Mouse (Mus musculus): Measurements from ENCODE around the gene Snap25. TPM values are rescaled to one million over a fixed set of nuclear protein-coding genes. Genes with fewer than 3 reads are reported as not detected.

Snap25 gene
- polyA plus RNA-seq, 1 experiment from 2014 or later: 7.3 TPM

GRCm38 (mm10) chr2:136715531-136715930 lies 2.3 kb downstream of the Snap25 start:
- ATAC-seq (ENCODE audit: insufficient number of reproducible peaks, insufficient read depth, low FRiP score, low TSS enrichment): no peak
- Histone ChIP-seq H3K27ac (no peak overlapping the region), H3K4me2 (replicated peaks) (no peak overlapping the region), H3K36me3 (no peaks in the 10 kb centered on the region), H3K27me3 (peaks cover 3% of the 10 kb centered on the region; the same call in 1 of the 2 replicates), H3K4me3 (no peak overlapping the region), H3K9ac (no peak overlapping the region), H3K9me3 (no peaks in the 10 kb centered on the region), H3K4me1 (peaks cover 13% of the 10 kb centered on the region)
- 67% methylated on average over 5 of the region's 5 CpGs for WGBS

GRCm38 (mm10) chr2:136716400-136716799 lies 3.1 kb downstream of the Snap25 start:
- WGBS: 78% methylated on average over 1 of the region's 1 CpGs
- no peak for ATAC-seq (ENCODE audit: insufficient number of reproducible peaks, insufficient read depth, low FRiP score, low TSS enrichment)
- H3K9ac ChIP-seq: no peak overlapping the region

GRCm38 (mm10) chr2:136720235-136720634 lies 7.0 kb downstream of the Snap25 start:
- no peak for ATAC-seq (ENCODE audit: insufficient number of reproducible peaks, insufficient read depth, low FRiP score, low TSS enrichment)
- WGBS: 20% methylated on average over 4 of the region's 4 CpGs

More at GRCm38 (mm10) chr2:136716400-136716799, 3.1 kb downstream of the Snap25 start:
- no peaks in the 10 kb centered on the region for H3K9me3 ChIP-seq
- no peaks in the 10 kb centered on the region for H3K36me3 ChIP-seq
- H3K27ac ChIP-seq: no peak overlapping the region
- no peak overlapping the region for H3K4me3 ChIP-seq
- H3K4me1 ChIP-seq: peaks cover 13% of the 10 kb centered on the region
- H3K4me2 ChIP-seq (replicated peaks): no peak overlapping the region
- peaks cover 3% of the 10 kb centered on the region; the same call in 1 of the 2 replicates for H3K27me3 ChIP-seq

GRCm38 (mm10) chr2:136738260-136738659 lies 25.0 kb downstream of the Snap25 start:
- Histone ChIP-seq H3K36me3 (no peaks in the 10 kb centered on the region), H3K4me3 (no peak overlapping the region), H3K9me3 (no peaks in the 10 kb centered on the region; the same call in 1 of the 2 replicates), H3K27ac (no peak overlapping the region), H3K27me3 (no peaks in the 10 kb centered on the region), H3K9ac (no peak overlapping the region), H3K4me2 (replicated peaks) (no peak overlapping the region), H3K4me1 (no peaks in the 10 kb centered on the region)
- no peak for ATAC-seq (ENCODE audit: insufficient number of reproducible peaks, insufficient read depth, low FRiP score, low TSS enrichment)
- 88% methylated on average over 2 of the region's 2 CpGs for WGBS

More at GRCm38 (mm10) chr2:136720235-136720634, 7.0 kb downstream of the Snap25 start:
- Histone ChIP-seq H3K36me3 (no peaks in the 10 kb centered on the region), H3K4me2 (replicated peaks) (no peak overlapping the region), H3K9me3 (no peaks in the 10 kb centered on the region), H3K9ac (no peak overlapping the region), H3K4me3 (no peak overlapping the region), H3K27me3 (no peaks in the 10 kb centered on the region), H3K27ac (no peak overlapping the region), H3K4me1 (no peaks in the 10 kb centered on the region)

- 71% methylated on average over 2 of the region's 2 CpGs for WGBS
- H3K36me3 ChIP-seq: no peaks in the 10 kb centered on the region
- no peak overlapping the region for H3K9ac ChIP-seq
- no peak overlapping the region for H3K27ac ChIP-seq
- no peak overlapping the region for H3K4me2 ChIP-seq (replicated peaks)
- no peaks in the 10 kb centered on the region for H3K4me1 ChIP-seq
- no peak overlapping the region for H3K4me3 ChIP-seq
- no peaks in the 10 kb centered on the region for H3K27me3 ChIP-seq
- no peak for ATAC-seq (ENCODE audit: insufficient number of reproducible peaks, insufficient read depth, low FRiP score, low TSS enrichment)
- H3K9me3 ChIP-seq: no peaks in the 10 kb centered on the region; the same call in 1 of the 2 replicates
Observed at GRCm38 (mm10) chr2:136742230-136742629, 29.0 kb downstream of the Snap25 start.

GRCm38 (mm10) chr2:136744683-136745326 lies 31.6 kb downstream of the Snap25 start:
- no peak for ATAC-seq (ENCODE audit: insufficient number of reproducible peaks, insufficient read depth, low FRiP score, low TSS enrichment)
- H3K27ac ChIP-seq: no peak overlapping the region
- no peaks in the 10 kb centered on the region for H3K27me3 ChIP-seq
- WGBS: 82% methylated on average over 2 of the region's 2 CpGs
- no peak overlapping the region for H3K4me2 ChIP-seq (replicated peaks)
- no peaks in the 10 kb centered on the region for H3K4me1 ChIP-seq
- H3K36me3 ChIP-seq: no peaks in the 10 kb centered on the region
- H3K4me3 ChIP-seq: no peak overlapping the region
- H3K9me3 ChIP-seq: no peaks in the 10 kb centered on the region; the same call in 1 of the 2 replicates
- H3K9ac ChIP-seq: no peak overlapping the region

- no peak for ATAC-seq (ENCODE audit: insufficient number of reproducible peaks, insufficient read depth, low FRiP score, low TSS enrichment)
- Histone ChIP-seq H3K4me3 (no peak overlapping the region), H3K9me3 (no peaks in the 10 kb centered on the region), H3K27me3 (no peaks in the 10 kb centered on the region), H3K36me3 (no peaks in the 10 kb centered on the region), H3K27ac (no peak overlapping the region), H3K4me2 (replicated peaks) (no peak overlapping the region), H3K4me1 (no peaks in the 10 kb centered on the region), H3K9ac (no peak overlapping the region)
- 71% methylated on average over 7 of the region's 7 CpGs for WGBS
Observed at GRCm38 (mm10) chr2:136745327-136745994, 32.2 kb downstream of the Snap25 start.

GRCm38 (mm10) chr2:136753682-136754081 lies 40.4 kb downstream of the Snap25 start:
- ATAC-seq (ENCODE audit: insufficient number of reproducible peaks, insufficient read depth, low FRiP score, low TSS enrichment): no peak

GRCm38 (mm10) chr2:136758809-136759551 lies 45.7 kb downstream of the Snap25 start:
- ATAC-seq (ENCODE audit: insufficient number of reproducible peaks, insufficient read depth, low FRiP score, low TSS enrichment): no peak
- H3K4me2 ChIP-seq (replicated peaks): no peak overlapping the region
- H3K4me1 ChIP-seq: no peaks in the 10 kb centered on the region
- H3K27ac ChIP-seq: no peak overlapping the region
- no peaks in the 10 kb centered on the region for H3K36me3 ChIP-seq
- H3K9me3 ChIP-seq: no peaks in the 10 kb centered on the region
- no peaks in the 10 kb centered on the region for H3K27me3 ChIP-seq
- no peak overlapping the region for H3K9ac ChIP-seq
- no peak overlapping the region for H3K4me3 ChIP-seq
- 85% methylated on average over 5 of the region's 5 CpGs for WGBS

More at GRCm38 (mm10) chr2:136753682-136754081, 40.4 kb downstream of the Snap25 start:
- H3K9me3 ChIP-seq: no peaks in the 10 kb centered on the region
- H3K27ac ChIP-seq: no peak overlapping the region
- H3K4me3 ChIP-seq: no peak overlapping the region
- WGBS: 34% methylated on average over 3 of the region's 3 CpGs
- H3K27me3 ChIP-seq: no peaks in the 10 kb centered on the region
- no peaks in the 10 kb centered on the region for H3K36me3 ChIP-seq
- H3K9ac ChIP-seq: no peak overlapping the region
- no peaks in the 10 kb centered on the region for H3K4me1 ChIP-seq
- no peak overlapping the region for H3K4me2 ChIP-seq (replicated peaks)

GRCm38 (mm10) chr2:136778156-136778555 lies 64.9 kb downstream of the Snap25 start:
- Histone ChIP-seq H3K4me3 (no peak overlapping the region), H3K27me3 (no peaks in the 10 kb centered on the region), H3K4me2 (replicated peaks) (no peak overlapping the region), H3K4me1 (no peaks in the 10 kb centered on the region), H3K27ac (no peak overlapping the region), H3K9ac (no peak overlapping the region), H3K9me3 (no peaks in the 10 kb centered on the region), H3K36me3 (no peaks in the 10 kb centered on the region)
- no peak for ATAC-seq (ENCODE audit: insufficient number of reproducible peaks, insufficient read depth, low FRiP score, low TSS enrichment)
- WGBS: 80% methylated on average over 2 of the region's 2 CpGs

- no peaks in the 10 kb centered on the region for H3K36me3 ChIP-seq
- H3K4me2 ChIP-seq (replicated peaks): no peak overlapping the region
- H3K27me3 ChIP-seq: no peaks in the 10 kb centered on the region
- H3K27ac ChIP-seq: no peak overlapping the region
- H3K9me3 ChIP-seq: no peaks in the 10 kb centered on the region
- no peak for ATAC-seq (ENCODE audit: insufficient number of reproducible peaks, insufficient read depth, low FRiP score, low TSS enrichment)
- no peak overlapping the region for H3K9ac ChIP-seq
- no peaks in the 10 kb centered on the region for H3K4me1 ChIP-seq
- 86% methylated on average over 3 of the region's 3 CpGs for WGBS
- H3K4me3 ChIP-seq: no peak overlapping the region
Observed at GRCm38 (mm10) chr2:136778674-136779073, 65.4 kb downstream of the Snap25 start.

GRCm38 (mm10) chr2:136780268-136780667 lies 67.0 kb downstream of the Snap25 start:
- Histone ChIP-seq H3K27me3 (no peaks in the 10 kb centered on the region), H3K27ac (no peak overlapping the region), H3K36me3 (no peaks in the 10 kb centered on the region), H3K4me1 (no peaks in the 10 kb centered on the region), H3K4me2 (replicated peaks) (no peak overlapping the region), H3K9ac (no peak overlapping the region), H3K4me3 (no peak overlapping the region), H3K9me3 (no peaks in the 10 kb centered on the region)
- no peak for ATAC-seq (ENCODE audit: insufficient number of reproducible peaks, insufficient read depth, low FRiP score, low TSS enrichment)

Data from embryonic facial prominence, embryonic 12.5 days (tissue).